Mouse (Mus musculus): Measurements from ENCODE around the gene Ivd. TPM values are rescaled to one million over a fixed set of nuclear protein-coding genes. Genes with fewer than 3 reads are reported as not detected.

Ivd gene
- polyA plus RNA-seq, 1 experiment from 2014 or later, result 52.2 TPM

Other genes starting within 250 kb of the Ivd start
- gene Pak6, start 198.7 kb upstream of the Ivd start, polyA plus RNA-seq (2015; fragmentation: Nextera tagmentation; extraction: Ambion mirVana), result 45.0 and 53.9 TPM in 2 replicates
- 0.03 TPM in 1 of 2 replicates, not detected in the other for gene Ankrd63, start 158.0 kb upstream of the Ivd start, polyA plus RNA-seq (2015; fragmentation: Nextera tagmentation; extraction: Ambion mirVana)
- 0.88 and 1.1 TPM in 2 replicates for gene Plcb2, start 133.5 kb upstream of the Ivd start, polyA plus RNA-seq (2015; fragmentation: Nextera tagmentation; extraction: Ambion mirVana)
- gene Inafm2, start 116.2 kb upstream of the Ivd start, polyA plus RNA-seq (2015; fragmentation: Nextera tagmentation; extraction: Ambion mirVana), result 20.2 and 20.4 TPM in 2 replicates
- 1.0 and 1.3 TPM in 2 replicates for gene Ccdc9b, start 99.3 kb upstream of the Ivd start, polyA plus RNA-seq (2015; fragmentation: Nextera tagmentation; extraction: Ambion mirVana)
- not detected in 2 replicates for gene Phgr1, start 89.2 kb upstream of the Ivd start, polyA plus RNA-seq (2015; fragmentation: Nextera tagmentation; extraction: Ambion mirVana)
- 82.9 and 87.0 TPM in 2 replicates for gene Disp2, start 82.2 kb upstream of the Ivd start, polyA plus RNA-seq (2015; fragmentation: Nextera tagmentation; extraction: Ambion mirVana)
- gene Knstrn, start 48.0 kb upstream of the Ivd start, polyA plus RNA-seq (2015; fragmentation: Nextera tagmentation; extraction: Ambion mirVana), result 22.0 and 22.5 TPM in 2 replicates
- 6.2 and 6.5 TPM in 2 replicates for gene Bahd1, start 38.4 kb downstream of the Ivd start, polyA plus RNA-seq (2015; fragmentation: Nextera tagmentation; extraction: Ambion mirVana)
- gene Chst14, start 64.5 kb downstream of the Ivd start, polyA plus RNA-seq (2015; fragmentation: Nextera tagmentation; extraction: Ambion mirVana), result 5.3 and 7.3 TPM in 2 replicates
- gene Ccdc32, start 167.4 kb downstream of the Ivd start, polyA plus RNA-seq (2015; fragmentation: Nextera tagmentation; extraction: Ambion mirVana), result 41.7 and 44.1 TPM in 2 replicates
- gene Rpusd2, start 172.8 kb downstream of the Ivd start, polyA plus RNA-seq (2015; fragmentation: Nextera tagmentation; extraction: Ambion mirVana), result 3.7 and 4.1 TPM in 2 replicates
- gene Knl1, start 185.2 kb downstream of the Ivd start, polyA plus RNA-seq (2015; fragmentation: Nextera tagmentation; extraction: Ambion mirVana), result 8.3 and 9.7 TPM in 2 replicates

All from hindbrain, embryonic 16.5 days (tissue).